Mouse (Mus musculus) T-helper 1 cell (primary cell): ENCODE measurements around the gene Sfxn2.
"Not testable (repeated sequence)": the region's sequence is repeated elsewhere in the genome, so short reads cannot be mapped to it uniquely, and the experiment has no call there.

Source experiments
- in situ Hi-C: fragments of 300-600 bp; cut with MboI, MseI; formaldehyde crosslinking; loops from one replicate; pipeline ENCODE4 v1.15.1; 2025; ENCODE audit warnings: high pct_unique_total_duplicates

Gene Sfxn2

DNA sequence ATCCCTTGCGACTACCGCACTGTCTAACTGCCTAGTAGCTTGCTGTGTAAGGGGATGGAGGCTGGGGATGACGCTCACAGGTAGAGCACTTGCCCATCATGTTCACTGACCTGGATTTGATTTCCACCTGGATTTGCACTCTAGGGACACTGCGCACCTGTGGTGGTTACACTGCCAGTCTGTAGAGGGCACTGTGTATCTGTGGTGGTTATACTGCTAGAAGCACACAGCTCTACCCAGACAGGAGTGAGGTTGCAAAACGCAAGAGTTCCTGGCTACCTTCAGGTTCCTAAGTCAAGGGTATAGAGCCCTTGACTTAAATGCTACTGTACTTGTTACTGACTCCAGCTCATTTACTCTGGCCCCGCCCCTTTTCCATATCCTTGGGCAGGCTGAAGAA is 35.0 kb upstream of the Sfxn2 start:
- in situ Hi-C loops, result loop anchor here (10.0 kb wide), 1 partner anchor 393 kb away; the partner anchor contains the start of gene Pitx3

DNA sequence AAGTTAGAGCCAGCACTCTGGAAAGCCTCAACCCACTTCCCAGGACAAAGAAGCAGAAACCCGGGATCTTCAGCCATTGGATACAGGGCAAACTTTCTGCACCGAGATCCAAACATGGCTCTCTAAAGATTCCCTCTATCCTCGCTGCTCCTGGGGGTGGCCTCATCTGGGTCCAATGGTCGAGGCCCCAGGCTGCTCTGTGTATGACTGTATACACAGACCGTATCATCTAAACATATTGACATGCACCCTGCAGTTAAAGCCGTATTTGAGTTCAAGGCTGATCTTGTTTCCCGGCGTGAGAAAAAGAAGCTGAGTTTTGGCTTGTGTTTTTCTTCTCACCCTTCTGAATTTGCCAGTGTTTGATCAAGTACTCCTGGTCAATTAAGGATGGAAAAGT is 30.4 kb upstream of the Sfxn2 start:
- in situ Hi-C loops, result no loop called here

DNA sequence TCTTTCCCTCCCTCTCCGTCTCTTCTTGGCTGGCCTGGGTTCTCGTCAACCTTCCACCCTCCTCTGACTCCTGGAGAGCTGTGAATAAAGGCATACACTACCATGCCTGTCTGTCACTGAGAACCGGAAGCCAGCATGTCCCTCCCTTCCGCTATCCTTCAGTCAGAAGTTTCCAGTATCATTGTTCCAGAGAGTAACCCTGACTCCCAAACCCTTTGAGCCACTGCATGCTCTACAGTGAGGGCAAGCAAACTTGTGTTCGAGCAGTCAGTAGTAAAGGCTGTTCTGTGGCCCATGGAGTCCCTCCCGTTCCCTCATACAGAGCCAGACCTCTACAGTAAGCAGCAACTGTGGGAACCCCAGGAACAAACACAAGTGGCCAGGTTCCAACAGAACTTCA is 25.6 kb upstream of the Sfxn2 start:
- in situ Hi-C loops, result no loop called here

DNA sequence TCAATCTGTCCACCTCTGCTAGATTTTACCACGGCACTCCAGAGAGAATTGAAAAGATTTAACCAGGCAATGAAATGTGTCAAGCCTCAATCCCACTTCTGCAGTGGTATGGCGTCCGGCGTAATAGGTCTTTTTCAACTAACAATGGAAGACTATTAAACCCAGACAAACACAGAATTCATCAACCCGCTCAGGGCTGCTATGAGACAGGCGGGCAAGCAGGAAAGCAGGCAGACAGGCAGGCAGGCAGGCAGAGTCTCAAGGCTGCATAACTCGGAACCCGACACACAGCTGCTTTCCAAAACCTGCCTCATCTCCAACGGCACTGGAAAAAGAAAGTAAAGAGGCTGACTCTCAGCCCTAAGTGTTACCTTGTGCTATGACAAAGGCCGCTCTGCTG is 25.1 kb upstream of the Sfxn2 start:
- in situ Hi-C loops, result no loop called here

DNA sequence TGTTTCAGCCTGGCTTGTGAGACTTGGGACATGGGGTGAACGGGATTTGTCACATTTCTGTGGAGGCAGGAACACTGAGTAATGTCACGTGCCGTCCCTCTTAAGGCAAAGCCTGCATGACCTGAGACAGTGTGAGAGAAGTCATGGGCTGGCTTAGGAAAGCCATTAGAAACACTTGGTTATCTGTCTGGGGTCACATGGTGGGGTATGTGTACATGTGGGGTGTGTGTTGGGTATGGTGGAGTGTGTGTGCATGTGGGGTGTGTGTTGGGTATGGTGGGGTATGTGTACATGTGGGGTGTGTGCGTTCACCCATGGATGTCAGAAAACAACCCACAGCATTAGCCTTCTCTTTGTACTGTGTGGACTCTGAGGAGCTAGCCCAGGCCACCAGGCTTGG is 22.8 kb upstream of the Sfxn2 start:
- in situ Hi-C loops, result loop anchor here (5.0 to 10.0 kb wide), 2 partner anchors 56 to 447 kb away; no protein-coding TSS in a partner anchor

DNA sequence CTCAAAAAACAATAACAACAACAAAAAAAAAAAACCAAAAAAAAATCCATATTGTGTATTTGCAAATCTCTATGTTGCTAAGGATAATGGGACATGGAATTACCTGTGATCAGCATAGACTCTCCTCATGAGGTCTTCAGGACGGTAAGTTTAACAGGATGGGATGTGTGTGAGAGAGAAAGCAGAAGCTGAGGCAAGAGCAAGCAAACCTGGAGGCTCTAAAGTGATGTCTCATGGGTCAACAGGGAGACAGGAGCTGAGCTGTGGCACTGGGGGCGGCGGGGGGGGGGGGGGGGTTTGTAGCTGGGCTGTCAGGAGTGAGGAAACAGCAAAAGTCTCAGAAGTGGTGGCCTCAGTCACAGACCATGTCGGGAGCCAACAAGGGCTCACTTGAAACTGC is 20.7 kb upstream of the Sfxn2 start:
- in situ Hi-C loops, result loop anchor here (5.0 to 10.0 kb wide), 2 partner anchors 58 to 445 kb away; no protein-coding TSS in a partner anchor

DNA sequence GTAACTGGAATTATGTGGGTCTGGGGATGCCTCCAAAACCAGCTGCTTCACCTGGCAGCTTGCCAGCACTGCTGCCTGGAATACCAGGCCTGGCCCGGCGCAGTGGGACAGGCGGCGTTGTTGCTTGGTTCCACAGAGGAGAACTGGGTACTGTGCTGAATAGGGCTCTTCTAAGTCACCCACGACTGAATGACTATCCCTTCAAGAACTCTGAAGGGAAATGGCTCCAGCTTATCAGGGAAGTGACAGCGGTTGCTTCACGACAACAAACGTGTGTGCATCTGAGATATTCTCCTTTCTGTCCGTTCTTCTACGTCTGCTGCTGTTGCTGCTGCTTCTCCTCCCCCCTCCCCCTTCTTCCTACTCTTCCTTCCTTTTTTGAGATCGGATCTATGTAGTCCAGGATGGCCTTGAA is 19.6 kb upstream of the Sfxn2 start:
- in situ Hi-C loops, result loop anchor here (5.0 to 10.0 kb wide), 2 partner anchors 59 to 444 kb away; no protein-coding TSS in a partner anchor

DNA sequence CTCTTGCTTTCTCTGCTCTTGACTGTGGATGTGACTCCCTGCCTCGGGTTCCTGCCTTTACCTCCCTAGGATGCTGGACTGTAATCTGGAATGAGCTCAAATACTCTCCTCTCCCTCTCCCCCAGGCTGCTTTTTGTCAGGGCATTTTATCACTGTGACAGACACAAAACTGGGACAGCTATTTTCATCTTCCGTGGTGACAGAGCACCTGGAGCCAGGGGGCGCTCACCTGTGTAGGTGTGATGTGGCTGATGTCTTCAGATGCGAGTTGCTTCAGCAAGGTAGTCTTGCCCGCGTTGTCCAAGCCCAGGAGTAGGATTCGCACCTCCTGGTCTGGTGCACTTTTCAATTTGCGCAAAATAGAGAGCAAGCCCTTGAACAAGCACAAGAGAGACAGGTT is 15.2 kb upstream of the Sfxn2 start:
- in situ Hi-C loops, result loop anchor here (10.0 kb wide), 1 partner anchor 63 kb away; no protein-coding TSS in a partner anchor

DNA sequence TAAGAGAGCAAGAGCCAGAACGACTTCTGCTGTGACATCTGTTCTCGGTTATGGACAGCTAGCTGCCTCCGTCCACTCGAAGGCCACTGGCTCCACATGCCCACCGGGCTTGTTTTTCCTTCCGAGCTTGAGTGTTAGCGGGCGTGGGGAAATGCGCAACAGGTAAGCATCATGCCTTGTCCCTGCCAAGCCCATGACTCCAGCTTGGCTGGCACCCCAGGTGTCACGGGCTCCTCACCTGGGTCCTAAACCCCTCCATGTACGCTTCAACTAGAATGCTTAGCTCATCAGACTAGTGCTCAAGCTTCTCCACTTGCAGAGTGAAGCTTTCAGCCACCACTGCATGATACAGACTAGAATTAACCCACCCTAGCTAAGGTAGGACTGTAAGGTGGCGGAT is 14.5 kb upstream of the Sfxn2 start:
- in situ Hi-C loops, result loop anchor here (10.0 kb wide), 1 partner anchor 64 kb away; no protein-coding TSS in a partner anchor

DNA sequence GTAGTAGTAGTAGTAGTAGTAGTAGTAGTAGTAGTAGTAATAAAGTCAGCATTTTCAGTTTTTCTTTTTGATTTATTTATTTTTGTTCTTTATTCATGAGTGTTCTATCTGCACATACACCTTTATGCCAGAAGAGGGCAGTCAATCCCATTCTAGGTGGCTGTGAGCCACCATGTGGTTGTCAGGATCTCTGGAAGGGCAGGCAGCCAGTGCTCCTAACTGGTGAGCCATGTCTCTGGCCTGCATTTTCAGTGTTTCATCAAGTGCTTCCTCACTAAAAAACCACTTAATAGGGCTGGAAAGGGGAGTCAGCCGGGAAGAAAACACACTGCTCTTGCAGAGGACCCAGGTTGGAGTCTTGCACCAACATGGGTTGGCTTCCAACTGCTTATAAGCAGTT is 11.0 kb upstream of the Sfxn2 start:
- in situ Hi-C loops, result no loop called here

DNA sequence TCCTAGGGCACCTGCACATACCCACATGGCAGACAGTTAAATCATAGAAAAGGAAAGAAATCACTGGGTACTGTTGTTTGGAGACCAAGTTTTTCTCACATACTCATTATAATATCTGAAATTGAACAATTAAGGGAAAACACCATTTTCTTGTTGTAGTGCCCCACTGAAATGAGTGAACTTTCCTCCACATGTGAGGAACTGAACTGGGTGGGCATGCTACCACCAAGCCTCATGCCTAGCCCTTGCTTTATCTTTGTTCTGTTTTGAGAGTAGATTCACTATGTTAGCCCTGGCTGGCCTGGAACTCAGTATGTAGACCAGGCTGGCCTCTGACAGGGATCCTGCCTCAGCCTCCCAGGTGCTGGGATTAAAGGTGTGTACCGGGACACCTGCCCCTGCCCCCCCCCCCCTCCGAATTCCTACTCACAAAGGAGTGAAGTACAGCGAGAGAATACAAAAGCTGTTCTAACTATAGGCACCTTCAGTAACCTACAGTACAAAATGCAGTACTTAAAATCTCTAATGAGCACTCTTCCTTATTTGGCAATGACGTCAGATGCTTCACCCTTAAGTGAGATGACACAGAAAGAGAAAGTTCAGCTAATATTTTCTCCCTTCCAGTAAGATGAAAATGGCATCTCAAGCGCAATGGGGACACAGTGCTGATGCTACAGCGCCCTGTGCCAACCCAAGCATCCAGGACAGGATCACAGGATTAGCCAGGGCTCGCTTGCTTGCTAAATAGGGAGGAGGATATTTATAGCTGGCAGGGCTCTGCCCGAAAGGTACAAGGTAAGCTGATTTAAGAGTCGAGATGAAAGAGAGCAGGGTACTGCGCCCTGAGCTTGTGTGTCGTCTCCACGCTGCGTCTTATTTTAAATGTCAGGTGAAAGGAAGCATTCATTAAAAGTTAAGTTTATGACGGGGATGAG is 10.3 kb upstream of the Sfxn2 start:
- in situ Hi-C loops, result no loop called here

DNA sequence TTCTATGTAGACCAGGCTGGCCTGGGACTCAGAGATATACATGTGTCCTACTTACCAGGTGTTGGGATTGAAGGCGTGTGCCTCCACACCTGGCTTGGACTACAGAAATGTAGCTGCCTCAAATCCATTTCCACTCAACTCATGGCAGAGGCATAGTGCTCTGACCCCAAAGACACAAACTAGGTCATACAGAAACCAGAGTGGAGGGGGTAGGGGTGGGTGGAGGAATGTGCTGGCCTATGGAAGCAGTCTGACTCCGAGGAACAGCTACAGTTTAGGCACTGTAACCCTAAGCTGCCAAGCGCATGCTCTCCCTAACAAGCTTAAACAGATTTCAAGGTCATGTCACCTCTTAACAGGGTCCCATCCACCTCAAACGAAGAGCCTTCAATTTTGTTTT is 9.6 kb upstream of the Sfxn2 start:
- in situ Hi-C loops, result no loop called here

DNA sequence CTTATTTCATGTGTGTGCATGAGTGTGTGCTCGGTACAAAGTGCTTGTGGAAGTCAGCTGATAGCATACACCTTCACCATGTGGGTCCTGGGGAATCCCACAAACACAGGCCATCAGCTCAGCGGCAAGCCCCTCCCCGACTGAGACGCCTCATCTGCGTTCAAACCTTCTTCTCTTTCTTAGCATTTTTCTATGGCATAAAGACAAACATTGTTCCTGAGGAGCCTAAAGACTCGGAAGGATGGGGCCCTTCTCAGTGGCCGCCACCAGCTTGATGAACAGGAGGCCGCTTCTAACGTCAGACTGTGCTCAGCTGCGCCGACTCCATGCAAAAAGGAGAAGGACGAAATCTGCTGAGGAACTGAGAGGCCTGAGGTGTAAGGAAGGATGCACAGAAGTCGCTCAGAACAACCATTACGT is 9.1 kb upstream of the Sfxn2 start:
- in situ Hi-C loops, result no loop called here

DNA sequence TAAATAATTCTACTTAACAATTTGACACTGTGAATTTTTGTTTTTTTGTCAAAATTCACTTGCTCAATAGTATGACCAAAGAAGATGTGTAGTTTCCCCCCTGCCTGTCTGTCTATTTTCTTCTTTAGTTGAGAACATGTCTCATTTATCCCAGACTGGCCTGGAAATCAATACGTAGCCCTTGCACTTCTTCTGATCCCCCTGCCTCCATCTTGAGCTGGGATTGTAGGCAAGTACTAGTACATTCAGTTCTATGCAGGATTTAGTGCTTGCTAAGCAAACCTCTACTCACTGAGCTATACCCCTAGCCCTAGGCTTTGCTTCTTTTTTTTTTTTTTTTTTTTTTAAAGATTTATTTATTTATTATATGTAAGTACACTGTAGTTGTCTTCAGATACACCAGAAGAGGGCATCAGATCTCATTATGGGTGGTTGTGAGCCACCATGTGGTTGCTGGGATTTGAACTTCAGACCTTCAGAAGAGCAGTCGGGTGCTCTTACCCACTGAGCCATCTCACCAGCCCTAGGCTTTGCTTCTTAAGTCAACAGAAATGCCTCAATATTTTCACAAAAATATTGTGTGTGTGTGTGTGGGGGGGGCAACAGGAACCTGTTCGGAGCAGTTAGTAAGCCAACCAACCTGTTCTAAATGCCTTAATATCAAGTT is 1.8 kb upstream of the Sfxn2 start:
- in situ Hi-C loops, result not testable (repeated sequence)

DNA sequence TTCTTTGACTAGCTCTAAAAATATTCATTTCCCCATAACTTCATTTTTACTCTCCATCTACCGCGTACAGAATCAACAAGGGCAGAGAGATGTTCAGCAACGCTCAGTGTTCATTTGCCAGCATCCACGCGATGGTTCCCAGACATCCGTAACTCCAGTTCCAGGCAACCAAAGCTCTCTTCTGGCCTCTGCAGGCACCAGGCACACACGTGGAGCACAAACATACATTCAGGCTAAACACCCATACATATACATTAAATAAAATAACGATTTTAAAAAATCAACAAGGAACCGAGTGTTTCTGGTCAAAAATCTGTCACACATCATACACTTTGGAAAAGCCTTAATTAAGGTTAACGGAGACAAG is 1.3 kb upstream of the Sfxn2 start:
- in situ Hi-C loops, result no loop called here

DNA sequence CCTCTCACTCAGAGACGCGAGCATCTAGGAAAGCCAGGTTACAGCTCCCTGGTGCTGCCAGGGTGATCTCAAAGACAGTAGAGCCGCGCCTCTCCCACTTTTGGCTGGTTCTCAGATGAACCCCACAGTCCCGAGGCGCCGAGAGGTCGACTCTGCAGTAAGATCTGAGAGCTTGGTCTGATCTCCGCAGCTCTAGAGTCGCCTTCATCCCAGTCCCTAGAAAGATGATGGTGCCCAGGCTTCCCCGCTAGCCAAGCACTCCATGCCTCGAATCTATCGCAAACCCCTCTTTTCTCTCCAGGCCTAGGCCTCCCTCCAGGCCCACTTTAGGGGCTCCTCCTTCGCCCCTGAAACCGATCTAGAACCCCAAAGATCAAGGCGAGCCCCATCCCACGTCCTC is 617 bp upstream of the Sfxn2 start:
- in situ Hi-C loops, result no loop called here

DNA sequence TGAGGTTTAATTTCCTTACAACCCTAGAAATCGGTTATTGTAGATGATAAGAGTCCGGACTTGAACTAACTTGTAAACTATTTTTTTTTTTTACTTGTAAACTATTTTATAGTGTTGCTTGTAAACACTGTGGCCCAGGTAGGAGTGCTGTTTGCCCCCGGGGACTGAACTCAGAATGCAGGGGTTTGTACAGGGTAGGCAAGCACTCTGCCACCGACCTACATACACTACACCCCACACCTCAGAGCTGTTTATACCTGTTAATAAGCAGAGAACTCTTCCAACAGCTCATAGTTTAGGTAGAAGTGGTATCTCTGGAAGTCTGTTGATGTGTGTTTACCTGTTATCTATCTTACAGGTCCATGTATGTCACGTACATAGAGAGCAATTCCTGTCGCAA is 825 bp downstream of the Sfxn2 start:
- in situ Hi-C loops, result no loop called here

DNA sequence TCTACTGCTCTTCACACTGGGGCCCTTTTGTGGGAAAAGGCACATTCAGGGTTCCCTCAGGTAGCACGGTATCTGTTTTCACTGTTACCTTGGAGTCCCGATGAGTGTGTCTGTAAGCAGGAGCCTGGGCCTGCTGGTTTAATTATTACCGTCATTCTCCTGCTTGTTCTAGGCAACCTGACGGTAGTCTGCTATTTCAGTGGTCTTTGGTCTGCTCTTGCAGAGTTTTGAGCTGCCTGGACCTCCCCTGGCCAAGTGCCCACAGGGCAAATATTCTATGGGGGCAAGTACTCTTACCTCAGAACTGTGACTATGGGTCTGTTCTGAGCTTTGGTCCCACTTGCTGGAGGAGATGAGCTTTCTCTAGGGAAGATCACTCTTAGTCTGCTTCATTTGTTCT is 2.0 kb downstream of the Sfxn2 start:
- in situ Hi-C loops, result no loop called here

DNA sequence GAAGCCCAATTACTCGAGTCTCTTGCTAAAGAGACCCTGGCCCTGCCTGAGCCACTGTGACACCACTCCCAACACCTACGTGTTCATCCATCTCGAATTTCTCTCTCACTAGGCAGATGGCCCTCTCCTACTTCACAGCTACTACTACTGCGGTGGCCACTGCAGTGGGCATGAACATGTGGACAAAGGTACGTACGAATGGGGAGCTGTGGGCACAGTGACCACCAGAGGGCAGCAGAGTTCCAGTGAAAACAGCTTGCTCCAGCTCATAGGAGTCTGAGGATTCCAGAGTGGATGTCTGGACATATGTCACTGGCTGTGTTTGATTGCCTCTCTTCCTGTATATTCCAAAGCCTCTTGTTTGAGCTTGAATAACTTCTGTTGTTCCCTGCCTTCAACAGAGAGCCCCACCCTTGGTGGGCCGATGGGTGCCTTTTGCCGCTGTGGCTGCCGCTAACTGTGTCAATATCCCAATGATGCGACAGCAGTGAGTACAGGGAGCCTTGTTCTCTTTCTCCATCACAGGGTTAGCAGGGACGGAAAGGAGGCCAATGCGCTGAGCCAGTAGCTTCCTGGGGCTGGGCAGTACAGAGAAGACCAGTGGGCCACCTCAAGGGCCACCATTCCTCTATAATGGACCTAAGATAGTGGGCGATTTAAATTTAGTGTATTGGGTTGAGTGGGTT is 14.8 kb downstream of the Sfxn2 start:
- in situ Hi-C loops, result loop anchor here (5.0 kb wide), 2 partner anchors 149 to 279 kb away; no protein-coding TSS in a partner anchor

DNA sequence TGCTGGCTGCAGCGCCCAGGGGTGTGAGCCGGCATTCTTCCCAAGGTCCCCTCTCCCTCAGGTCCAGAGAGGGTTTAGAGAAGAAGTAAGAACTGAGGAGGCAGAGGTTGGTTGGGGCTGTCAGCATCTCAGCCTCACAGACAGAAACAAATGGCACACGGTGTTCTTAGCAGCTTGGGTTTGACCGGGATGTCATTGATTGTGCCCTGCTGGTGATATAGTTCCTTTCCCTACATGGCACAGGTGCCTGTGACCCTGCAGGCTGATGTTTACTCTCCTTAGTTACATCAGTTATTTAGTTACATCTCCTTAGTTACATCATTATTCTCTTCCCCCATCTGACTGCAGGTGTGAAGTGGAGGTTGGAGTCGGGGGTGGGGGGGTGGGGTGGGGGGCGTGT is 18.4 kb downstream of the Sfxn2 start:
- in situ Hi-C loops, result no loop called here

DNA sequence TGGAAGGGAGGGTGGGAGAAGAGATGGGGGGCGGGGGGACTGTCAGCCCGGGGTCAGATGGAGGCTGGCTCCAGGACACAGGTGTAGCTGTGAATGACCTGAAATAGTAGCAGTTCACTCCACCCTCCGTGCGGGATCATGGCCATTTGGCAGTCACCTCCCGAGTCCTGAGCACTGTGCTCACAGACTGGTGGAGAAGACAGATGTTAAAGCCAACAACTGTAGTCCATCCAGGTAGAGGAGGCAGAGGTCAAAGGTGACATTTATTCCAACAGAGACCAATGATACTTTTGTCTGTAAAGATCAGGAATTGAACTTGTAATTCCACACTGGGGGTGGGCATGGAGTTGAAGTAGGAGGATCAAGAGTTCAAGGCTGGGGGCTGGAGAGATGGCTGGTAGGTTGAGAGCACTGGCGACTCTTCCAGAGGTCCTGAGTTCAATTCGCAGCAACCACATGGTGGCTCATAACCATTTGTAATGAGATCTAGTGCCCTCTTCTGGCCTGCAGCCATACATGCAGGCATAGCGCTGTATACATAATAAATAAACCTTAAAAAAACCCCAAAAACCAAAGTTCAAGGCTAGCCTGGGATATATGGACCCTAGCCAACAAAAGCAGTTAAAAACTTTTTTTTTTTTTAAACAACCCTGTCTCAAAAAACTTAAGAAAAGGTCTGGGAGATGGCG is 19.7 kb downstream of the Sfxn2 start:
- in situ Hi-C loops, result no loop called here
